Mouse (Mus musculus) bone marrow, adult 2 months (tissue): Measurements from ENCODE around the gene Tmigd1. TPM values are rescaled to one million over a fixed set of nuclear protein-coding genes. Genes with fewer than 3 reads are reported as not detected.

Source experiments
- H3K27ac ChIP-seq: fragments of 200-500 bp; 2 replicates; pipeline ENCODE4 v1.5.1; 2012; ENCODE audit warnings: low read depth, mild to moderate bottlenecking, control low read depth, inconsistent platforms, low read length; ENCODE audit not compliant: control insufficient read depth, poor library complexity, insufficient read depth
- H3K4me1 ChIP-seq: fragments of 200-500 bp; 2 replicates; pipeline ENCODE4 v1.6.1; 2011; ENCODE audit warnings: low read length; ENCODE audit not compliant: control insufficient read depth, insufficient read depth
- H3K4me3 ChIP-seq: fragments of 200-500 bp; replicated peaks from 2 replicates; pipeline ENCODE3; 2011; ENCODE audit warnings: mild to moderate bottlenecking, low read depth, low read length, control low read depth; ENCODE audit not compliant: control insufficient read depth
- CTCF ChIP-seq: fragments of 200-500 bp; IDR thresholded peaks from 2 replicates; pipeline ENCODE4 v1.5.1; 2011; ENCODE audit warnings: low read length, control low read depth; ENCODE audit not compliant: control insufficient read depth, insufficient read depth
- POLR2A ChIP-seq: fragments of 200-500 bp; IDR thresholded peaks from 2 replicates; pipeline ENCODE4 v1.6.1; 2011; ENCODE audit warnings: low read depth, mild to moderate bottlenecking, control low read depth, low read length, borderline replicate concordance; ENCODE audit not compliant: control insufficient read depth
- WGBS: fragments of 180-500 bp; shearing (Covaris S2); methylation state at CpG from one replicate; pipeline ENCODE4 v1.1.7; 2018; 5-methylcytosine and 5-hydroxymethylcytosine counted together
- polyA plus RNA-seq: library from polyadenylated mRNA; stranded (reverse); fragments of >200 nt; gene quantifications from 2 replicates; pipeline ENCODE4 v1.2.4, GENCODE M21; 2011; ENCODE audit warnings: low replicate concordance; ENCODE audit not compliant: missing spikeins, insufficient read depth, insufficient read length

Tmigd1 gene
- polyA plus RNA-seq, 1 experiment, result 1.8 TPM

DNA sequence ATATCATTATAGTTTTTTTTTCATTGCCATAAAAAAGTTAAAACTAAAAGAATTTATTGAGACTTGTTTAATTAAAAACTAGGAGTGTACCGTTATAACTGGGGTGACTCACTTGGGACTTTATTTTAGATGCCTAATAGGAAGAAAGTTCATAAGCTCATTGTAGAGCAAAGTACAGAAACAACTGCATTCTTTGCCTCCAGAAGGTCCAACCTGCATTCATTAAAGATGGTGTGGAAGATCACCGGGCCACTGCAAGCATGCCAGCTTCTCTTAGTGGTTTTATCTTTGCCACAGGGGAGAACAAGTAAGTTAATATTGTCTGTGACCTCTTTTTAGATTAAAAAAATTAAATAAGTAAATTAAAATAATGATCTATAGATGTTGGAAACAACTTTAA, 2.4 kb downstream of the Tmigd1 start:
- H3K27ac ChIP-seq, result no peak overlapping the region
- TF ChIP-seq POLR2A (no peak), CTCF (no peak)
- H3K4me1 ChIP-seq, result peaks cover 5% of the 10 kb centered on the region
- no peak overlapping the region for H3K4me3 ChIP-seq
- 83% methylated on average over 2 of the region's 2 CpGs for WGBS

DNA sequence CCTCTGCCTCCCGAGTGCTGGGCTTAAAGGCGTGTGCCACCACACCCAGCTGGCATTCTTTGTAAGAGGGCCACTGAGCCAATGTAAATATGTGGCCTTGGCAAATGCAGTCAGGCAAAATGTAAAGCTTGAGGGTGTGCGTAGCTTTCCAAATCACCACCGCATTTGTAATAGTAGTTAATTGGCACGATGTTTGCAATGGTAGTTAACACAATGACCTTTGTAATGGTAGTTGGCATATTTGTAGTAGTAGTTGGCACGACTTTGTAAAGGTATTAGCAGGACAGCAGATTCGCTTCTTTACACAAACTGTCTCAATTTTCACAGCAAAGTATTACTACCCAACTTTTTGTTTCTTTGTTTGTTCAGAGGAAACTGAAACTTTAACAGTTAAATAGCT, 6.7 kb downstream of the Tmigd1 start:
- H3K4me1 ChIP-seq, result no peaks in the 10 kb centered on the region
- H3K27ac ChIP-seq, result no peak overlapping the region
- no peak overlapping the region for H3K4me3 ChIP-seq
- TF ChIP-seq CTCF (no peak), POLR2A (no peak)
- WGBS, result 86% methylated on average over 7 of the region's 7 CpGs

DNA sequence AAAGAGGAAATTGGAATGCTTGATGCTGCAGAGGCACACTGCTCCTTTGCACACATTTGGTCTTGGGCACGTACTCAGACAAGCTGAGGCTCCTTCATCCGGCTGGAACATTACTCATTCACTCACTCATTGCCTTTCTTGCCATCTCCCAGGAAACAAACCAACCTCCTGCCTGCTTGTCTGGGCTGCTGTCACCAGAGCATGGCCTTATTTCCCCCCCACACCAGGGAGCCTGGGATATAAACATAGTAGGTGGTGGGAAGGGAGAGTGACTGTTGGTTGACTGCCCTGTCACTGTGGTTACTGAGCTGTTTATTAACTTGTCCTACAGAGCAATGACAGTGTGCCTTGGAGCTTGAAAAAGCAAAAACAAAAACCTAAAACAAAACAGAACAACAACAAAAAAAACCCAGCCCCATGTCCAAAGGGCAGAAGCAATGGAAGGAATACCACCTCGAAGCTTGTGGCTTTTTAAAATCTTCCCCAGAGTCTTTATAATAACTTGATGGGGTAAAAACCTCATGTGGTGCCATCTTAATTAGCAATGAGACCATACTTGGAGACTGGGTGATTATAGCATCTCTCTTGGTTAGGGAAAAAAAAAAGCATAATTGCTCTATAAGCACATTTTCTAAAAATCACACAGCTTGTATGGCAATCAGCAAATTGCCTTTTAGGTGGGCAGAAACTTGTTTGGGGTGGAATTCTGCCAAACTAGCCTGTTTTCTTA, 9.5 kb downstream of the Tmigd1 start:
- Histone ChIP-seq H3K27ac (no peak overlapping the region), H3K4me1 (no peaks in the 10 kb centered on the region), H3K4me3 (no peak overlapping the region)
- 76% methylated on average over 3 of the region's 3 CpGs for WGBS
- TF ChIP-seq POLR2A, result no peak
- no peak for TF ChIP-seq CTCF

DNA sequence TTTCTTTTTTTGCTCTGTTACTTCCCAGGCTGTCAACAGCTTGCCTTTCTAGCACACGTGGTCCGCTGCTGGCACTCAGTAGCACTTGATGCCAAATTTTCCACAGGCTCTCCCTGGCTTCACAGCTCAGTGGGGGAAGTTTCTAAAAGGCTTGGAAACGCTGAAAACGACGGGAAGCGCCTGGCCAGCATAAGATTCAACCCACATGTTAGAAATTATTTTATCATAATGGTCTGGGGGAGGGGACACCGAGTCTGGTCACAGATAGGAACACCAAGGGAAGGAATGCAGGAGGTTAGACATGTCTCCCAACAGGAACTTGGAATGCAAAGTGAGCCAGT, 10.1 kb downstream of the Tmigd1 start:
- 72% methylated on average over 7 of the region's 7 CpGs for WGBS
- H3K27ac ChIP-seq, result no peak overlapping the region
- no peaks in the 10 kb centered on the region for H3K4me1 ChIP-seq
- no peak for TF ChIP-seq CTCF
- TF ChIP-seq POLR2A, result no peak
- no peak overlapping the region for H3K4me3 ChIP-seq

DNA sequence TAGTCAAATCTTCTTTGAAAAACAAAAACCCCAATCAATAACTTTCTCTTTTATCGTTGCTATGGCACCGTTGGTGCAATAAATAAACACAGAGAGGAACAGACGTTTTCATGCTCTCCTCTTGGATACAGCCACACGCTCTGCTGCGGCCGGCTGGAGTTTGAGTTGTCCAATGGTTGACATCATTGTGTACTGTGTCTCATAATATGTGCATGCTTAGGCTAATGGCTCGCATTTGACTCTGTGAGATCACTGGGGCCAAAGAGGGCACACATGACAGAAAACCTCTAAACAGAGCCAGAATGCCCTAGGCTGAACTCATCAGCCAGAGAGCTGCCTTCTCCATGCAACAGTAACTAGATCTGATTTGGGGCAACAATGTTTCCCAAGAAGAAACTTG, 12.4 kb downstream of the Tmigd1 start:
- H3K4me3 ChIP-seq, result no peak overlapping the region
- 80% methylated on average over 7 of the region's 7 CpGs for WGBS
- H3K27ac ChIP-seq, result no peak overlapping the region
- H3K4me1 ChIP-seq, result no peaks in the 10 kb centered on the region
- TF ChIP-seq POLR2A (no peak), CTCF (no peak)

DNA sequence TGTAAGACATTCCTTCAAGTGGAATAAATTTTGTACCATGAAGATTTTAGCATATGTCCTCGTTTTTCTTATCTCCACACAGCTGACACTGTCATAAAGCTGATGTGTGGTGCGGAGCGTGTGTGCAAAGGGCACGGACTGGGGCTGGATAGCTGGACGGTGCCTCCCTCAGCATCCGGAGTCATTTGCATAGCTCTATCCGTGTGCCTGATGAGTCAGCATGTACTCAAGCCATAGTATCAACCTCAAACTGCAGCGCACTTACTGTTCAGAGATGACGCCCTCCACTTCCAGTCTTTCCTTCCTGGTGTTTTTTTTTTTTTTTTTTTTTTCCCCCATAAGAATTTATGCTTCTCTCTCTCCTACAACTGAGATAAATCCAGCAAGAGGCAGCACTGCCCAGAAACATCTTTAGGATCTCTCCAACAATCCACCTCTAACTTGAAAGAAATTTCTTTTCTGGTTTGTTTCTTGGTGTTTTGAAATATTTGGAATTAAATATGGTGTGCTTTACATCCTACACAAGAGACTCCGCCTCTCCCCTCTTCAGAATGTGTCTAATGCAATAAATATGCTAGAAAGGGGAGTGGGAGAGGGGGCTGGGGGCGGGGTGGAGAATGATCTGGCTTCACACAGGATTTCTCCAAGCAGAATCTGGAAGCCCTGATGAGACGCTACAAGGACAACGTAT, 14.7 kb downstream of the Tmigd1 start:
- WGBS, result 24% methylated on average over 13 of the region's 13 CpGs
- H3K4me3 ChIP-seq, result no peak overlapping the region
- no peak overlapping the region for H3K27ac ChIP-seq
- no peaks in the 10 kb centered on the region for H3K4me1 ChIP-seq
- TF ChIP-seq POLR2A (no peak), CTCF (no peak)

DNA sequence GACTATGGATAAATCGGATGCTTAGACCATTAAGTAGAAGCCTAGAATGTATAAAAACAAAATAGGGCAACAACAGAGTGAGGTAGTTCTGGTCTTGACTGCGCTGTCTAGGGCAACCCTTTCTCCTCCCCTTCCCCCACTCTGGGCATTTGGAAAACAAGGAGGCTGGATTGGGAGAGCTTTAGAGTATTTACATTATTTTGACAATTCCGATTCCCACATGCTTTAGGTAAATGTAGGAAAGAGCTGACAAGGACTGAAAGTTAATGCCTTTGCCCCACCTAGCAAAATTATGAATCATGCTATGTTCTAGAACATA, 15.2 kb downstream of the Tmigd1 start:
- Histone ChIP-seq H3K27ac (no peak overlapping the region), H3K4me1 (no peaks in the 10 kb centered on the region), H3K4me3 (no peak overlapping the region)
- 85% methylated on average over 3 of the region's 3 CpGs for WGBS
- TF ChIP-seq CTCF, result no peak
- no peak for TF ChIP-seq POLR2A

DNA sequence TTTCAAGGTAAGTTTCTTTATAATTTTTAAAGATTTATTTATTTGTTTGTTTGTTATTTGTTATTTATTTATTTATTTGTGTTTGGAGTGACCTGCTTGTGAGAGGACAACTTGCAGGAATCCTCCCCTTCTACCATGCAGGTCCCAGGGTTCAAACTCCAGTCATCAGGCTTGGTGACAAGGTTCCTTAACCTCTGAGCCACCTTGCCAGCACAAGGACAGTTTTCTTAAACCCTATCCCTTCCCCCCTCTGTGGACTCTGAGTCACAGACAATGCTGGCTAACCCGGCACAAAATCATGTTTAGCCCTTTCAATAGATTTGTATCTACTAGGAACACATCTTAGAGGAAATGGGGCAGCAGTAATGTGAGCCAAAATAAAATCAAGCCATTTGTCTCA, 18.6 kb downstream of the Tmigd1 start:
- Histone ChIP-seq H3K27ac (no peak overlapping the region), H3K4me1 (no peaks in the 10 kb centered on the region), H3K4me3 (no peak overlapping the region)
- WGBS, result 65% methylated on average over 1 of the region's 1 CpGs
- TF ChIP-seq POLR2A (no peak), CTCF (no peak)
